Mouse (Mus musculus): Measurements from ENCODE around the gene Dhx15. TPM values are rescaled to one million over a fixed set of nuclear protein-coding genes. Genes with fewer than 3 reads are reported as not detected.

Gene Dhx15
- polyA plus RNA-seq, 1 experiment from 2014 or later = 118 TPM

- DNase-seq (ENCODE audit: low spot score) (peak; percentile 42), ATAC-seq (replicated peaks; ENCODE audit: insufficient number of reproducible peaks, low FRiP score, low TSS enrichment, low read depth) (0 out of 2 replicates have a peak, but pooled peaks have one; percentile 12)
- H3K4me3 ChIP-seq (ENCODE audit: low read depth, low read length) = peak overlapping the region; percentile 61
- no peaks in the 10 kb centered on the region for H3K36me3 ChIP-seq (replicated peaks; ENCODE audit: control insufficient read depth, insufficient read depth, low read depth, low read length)
- H3K27ac ChIP-seq (replicated peaks; ENCODE audit: low read depth, low read length) = no peak overlapping the region
- no peaks in the 10 kb centered on the region for H3K9me3 ChIP-seq (replicated peaks; ENCODE audit: control insufficient read depth, low read length)
- peak overlapping the region; percentile 99 for H3K4me2 ChIP-seq (ENCODE audit: low read depth, low read length)
- H3K27me3 ChIP-seq (ENCODE audit: control insufficient read depth, insufficient read depth, low read length) = peaks cover 26% of the 10 kb centered on the region
- H3K9ac ChIP-seq (replicated peaks; ENCODE audit: low read length) = peak overlapping the region; percentile 22; the same call in 1 of the 2 replicates
- peaks cover 7% of the 10 kb centered on the region for H3K4me1 ChIP-seq (ENCODE audit: control insufficient read depth, insufficient read depth, low read length)
- under 1% methylated on average over 50 of the region's 54 CpGs for WGBS
Measured at GRCm38 (mm10) chr5:52113851-52114731, 76.2 kb downstream of the Dhx15 start.

GRCm38 (mm10) chr5:52112953-52113841 lies 77.1 kb downstream of the Dhx15 start:
- Histone ChIP-seq H3K9me3 (replicated peaks; ENCODE audit: control insufficient read depth, low read length) (no peaks in the 10 kb centered on the region), H3K9ac (replicated peaks; ENCODE audit: low read length) (peak overlapping the region; percentile 37; the same call in 1 of the 2 replicates), H3K27ac (replicated peaks; ENCODE audit: low read depth, low read length) (no peak overlapping the region), H3K4me3 (ENCODE audit: low read depth, low read length) (peak overlapping the region; percentile 61), H3K27me3 (ENCODE audit: control insufficient read depth, insufficient read depth, low read length) (peaks cover 26% of the 10 kb centered on the region), H3K36me3 (replicated peaks; ENCODE audit: control insufficient read depth, insufficient read depth, low read depth, low read length) (no peaks in the 10 kb centered on the region), H3K4me2 (ENCODE audit: low read depth, low read length) (peak overlapping the region; percentile 99), H3K4me1 (ENCODE audit: control insufficient read depth, insufficient read depth, low read length) (peaks cover 7% of the 10 kb centered on the region)
- DNase-seq (ENCODE audit: low spot score) = peak; percentile 51
- WGBS = under 1% methylated on average over 73 of the region's 73 CpGs
- no peak for ATAC-seq (replicated peaks; ENCODE audit: insufficient number of reproducible peaks, low FRiP score, low TSS enrichment, low read depth)

- DNase-seq (ENCODE audit: low spot score) = peak; percentile 37
- no peak for ATAC-seq (replicated peaks; ENCODE audit: insufficient number of reproducible peaks, low FRiP score, low TSS enrichment, low read depth)
- Histone ChIP-seq H3K27me3 (ENCODE audit: control insufficient read depth, insufficient read depth, low read length) (peaks cover 26% of the 10 kb centered on the region), H3K27ac (replicated peaks; ENCODE audit: low read depth, low read length) (no peak overlapping the region), H3K36me3 (replicated peaks; ENCODE audit: control insufficient read depth, insufficient read depth, low read depth, low read length) (no peaks in the 10 kb centered on the region), H3K4me1 (ENCODE audit: control insufficient read depth, insufficient read depth, low read length) (peaks cover 7% of the 10 kb centered on the region), H3K4me3 (ENCODE audit: low read depth, low read length) (peak overlapping the region; percentile 3; the same call in 1 of the 2 replicates), H3K9ac (replicated peaks; ENCODE audit: low read length) (no peak overlapping the region), H3K9me3 (replicated peaks; ENCODE audit: control insufficient read depth, low read length) (no peaks in the 10 kb centered on the region), H3K4me2 (ENCODE audit: low read depth, low read length) (peak overlapping the region; percentile 99; the same call in 1 of the 2 replicates)
- 5% methylated on average over 16 of the region's 16 CpGs for WGBS
Measured at GRCm38 (mm10) chr5:52112191-52112760, 78.0 kb downstream of the Dhx15 start.

- Histone ChIP-seq H3K4me1 (ENCODE audit: control insufficient read depth, insufficient read depth, low read length) (peaks cover 7% of the 10 kb centered on the region), H3K9me3 (replicated peaks; ENCODE audit: control insufficient read depth, low read length) (no peaks in the 10 kb centered on the region), H3K9ac (replicated peaks; ENCODE audit: low read length) (no peak overlapping the region), H3K4me3 (ENCODE audit: low read depth, low read length) (no peak overlapping the region), H3K36me3 (replicated peaks; ENCODE audit: control insufficient read depth, insufficient read depth, low read depth, low read length) (no peaks in the 10 kb centered on the region), H3K27ac (replicated peaks; ENCODE audit: low read depth, low read length) (no peak overlapping the region), H3K4me2 (ENCODE audit: low read depth, low read length) (no peak overlapping the region), H3K27me3 (ENCODE audit: control insufficient read depth, insufficient read depth, low read length) (peaks cover 23% of the 10 kb centered on the region)
- WGBS = 44% methylated on average over 10 of the region's 10 CpGs
- DNase-seq (ENCODE audit: low spot score) (peak; percentile 17), ATAC-seq (replicated peaks; ENCODE audit: insufficient number of reproducible peaks, low FRiP score, low TSS enrichment, low read depth) (no peak)
Measured at GRCm38 (mm10) chr5:52110808-52111663, 79.3 kb downstream of the Dhx15 start.

Small RNA genes within 50 kb of the gene (microRNA-seq; reads per million reads assigned to microRNA genes)
- gene Mir6417 (ENCODE audit: borderline number of aligned reads) = not detected

Other genes starting within 250 kb of the Dhx15 start
- 0.31 and 0.38 TPM in 2 replicates for gene Sod3, start 173.3 kb upstream of the Dhx15 start, polyA plus RNA-seq (2014; fragmentation: Nextera tagmentation; extraction: Ambion mirVana)

Measured in embryonic facial prominence, embryonic 11.5 days (tissue).